Mouse (Mus musculus) embryo, embryonic 10 days (tissue): ENCODE data around the gene Spaca5.

ENCODE experiments used
- DNase-seq: peaks from one replicate; pipeline ENCODE4 v3.0.0-alpha.2; 2015; ENCODE audit warnings: low spot score

Spaca5 gene

DNA sequence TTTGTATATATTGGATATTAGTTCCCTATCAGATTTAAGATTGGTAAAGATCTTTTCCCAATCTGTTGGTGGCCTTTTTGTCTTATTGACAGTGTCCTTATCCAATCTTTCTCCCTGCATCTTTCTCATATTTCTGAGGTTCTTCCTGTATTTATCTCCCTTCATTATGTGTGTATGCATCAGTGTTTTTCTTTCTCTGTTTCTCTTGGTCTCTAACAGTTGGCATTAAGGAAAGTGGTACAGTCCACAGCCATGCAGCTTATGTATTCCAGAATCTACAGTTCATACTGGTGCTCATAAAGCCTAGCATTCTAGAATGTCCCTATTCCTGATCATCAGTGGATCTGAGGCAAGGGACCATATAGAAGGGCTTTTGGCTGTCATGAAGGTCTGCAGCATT lies at the start of gene Spaca5:
Spaca5 (plus strand) TSS at position 301 of the 400 bp plus-strand sequence.
- DNase-seq, result no peak

- DNase-seq, result no peak
These were observed 6.7 kb upstream of the Spaca5 start for GRCm38 (mm10) chrX:21061460-21061859.

DNA sequence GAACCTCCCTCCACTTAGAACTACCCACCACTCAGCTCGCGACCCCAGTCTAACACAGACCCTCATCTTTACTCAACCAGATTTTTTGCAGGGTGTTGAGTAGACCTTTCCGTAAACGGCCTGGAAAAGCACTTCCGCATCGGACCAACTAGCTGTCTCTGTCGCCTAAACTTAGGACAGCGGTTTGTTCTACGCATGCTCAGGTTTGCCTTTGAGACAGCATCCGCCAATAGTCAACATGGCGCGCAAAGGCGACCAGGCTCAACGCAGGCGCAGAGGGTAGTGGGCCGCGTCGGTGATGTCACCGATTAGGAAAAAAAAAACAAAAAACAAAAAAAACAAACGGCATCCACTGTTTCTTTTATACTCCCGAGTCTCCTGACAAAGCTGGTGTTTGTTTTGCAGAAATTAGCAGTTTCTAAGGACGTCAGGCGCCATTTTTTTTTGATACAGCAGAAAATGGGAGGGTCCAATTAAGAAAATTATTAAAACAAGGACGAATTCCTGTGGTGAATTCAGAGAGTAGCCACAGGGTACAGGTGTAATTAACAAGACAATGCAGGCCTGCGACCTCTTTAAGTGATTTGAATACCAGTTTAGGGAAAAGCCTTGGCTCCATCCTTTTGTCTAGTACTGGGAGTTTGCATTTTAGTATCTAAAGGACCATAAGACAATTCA lies 6.2 kb upstream of the Spaca5 start, which contains the start of gene Zfp182:
Zfp182 (minus strand) TSS at position 451 of the 678 bp plus-strand sequence.
- peak; percentile 87 for DNase-seq

DNA sequence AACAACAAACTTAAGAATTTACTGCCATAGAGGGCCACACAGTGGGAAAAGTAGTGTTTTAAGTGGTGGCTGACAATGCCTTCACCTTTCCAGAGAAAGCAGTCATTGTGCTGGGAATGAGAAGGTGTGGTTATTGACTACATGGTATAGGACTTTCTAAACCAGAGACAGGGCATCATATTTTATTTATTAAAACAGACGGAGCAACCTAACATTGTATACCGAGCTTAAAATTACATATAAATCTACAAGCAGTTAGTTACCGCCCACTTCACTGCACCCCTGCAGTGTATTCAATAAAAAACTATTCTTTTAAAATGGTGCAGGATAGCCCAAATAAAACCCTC lies 5.7 kb upstream of the Spaca5 start:
- DNase-seq, result no peak

DNA sequence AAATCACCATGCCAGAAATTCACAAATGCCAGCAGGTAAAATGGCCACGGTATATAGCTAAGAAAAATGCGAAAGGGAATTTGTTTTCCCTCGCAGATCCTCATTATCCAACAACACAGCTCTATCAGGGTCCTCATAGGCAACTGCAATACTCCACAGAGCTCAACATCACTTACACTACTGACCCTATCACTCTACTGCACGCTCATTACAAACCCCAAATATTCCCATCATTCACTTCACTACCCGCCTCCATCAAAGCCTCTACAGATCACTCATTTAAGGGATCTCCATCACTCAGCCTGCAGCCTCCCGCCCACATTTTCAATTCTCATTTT lies 20.4 kb downstream of the Spaca5 start:
- no peak for DNase-seq

- peak; percentile 75 for DNase-seq
These were observed 21.0 kb downstream of the Spaca5 start, which contains the start of gene Zfp300 for GRCm38 (mm10) chrX:21088983-21089866. Zfp300 (minus strand) TSS chrX:21089527.

- DNase-seq, result no peak
These were observed 21.6 kb downstream of the Spaca5 start for GRCm38 (mm10) chrX:21089867-21090239.

- no peak for DNase-seq
These were observed 47.3 kb downstream of the Spaca5 start, which contains the start of gene Ssxa1 for GRCm38 (mm10) chrX:21115520-21115919. Ssxa1 (plus strand) TSS chrX:21115820.
